Mouse (Mus musculus) v-Abl transformed pro-B cells (cell line): ENCODE measurements around the gene M6pr.

Experiments
- in situ Hi-C, 2 experiments: fragments of 400-800 bp; cut with MboI; formaldehyde crosslinking; loops; one replicate each; pipeline ENCODE4 v1.15.1; 2025; ENCODE audit not compliant: unreplicated experiment in 2 of 2

M6pr gene

GRCm38 (mm10) chr6:122297279-122298222 is 11.0 kb upstream of the M6pr start:
- in situ Hi-C loops: no loop called here

DNA sequence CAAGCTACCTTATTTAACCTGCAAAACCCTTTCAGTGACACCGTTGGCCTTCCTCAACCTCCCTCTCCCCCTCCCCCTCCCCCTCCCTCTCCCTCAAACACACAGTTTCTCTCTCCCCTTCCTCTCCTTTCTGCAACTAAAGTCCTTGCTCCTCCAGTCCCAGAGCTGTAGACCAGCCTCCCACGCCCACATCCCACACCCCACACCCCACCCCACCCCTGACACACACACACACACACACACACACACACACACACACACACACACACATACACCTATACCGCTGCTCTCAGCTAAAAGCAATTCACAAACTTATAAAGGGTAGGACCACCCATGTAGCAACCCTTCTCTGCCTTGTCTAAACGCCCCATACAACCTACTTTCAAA is 10.3 kb upstream of the M6pr start:
- in situ Hi-C loops: no loop called here

GRCm38 (mm10) chr6:122299621-122300133 is 8.8 kb upstream of the M6pr start:
- in situ Hi-C loops: loop anchor here (5.0 to 10.0 kb wide), 6 partner anchors 265 to 1115 kb away; partner anchors contain the start of gene Pex26 (in 1 of the 2)

- in situ Hi-C loops: loop anchor here (5.0 to 10.0 kb wide), 6 partner anchors 263 to 1117 kb away; partner anchors contain the start of gene Pex26 (in 1 of the 2)
Observed at GRCm38 (mm10) chr6:122302121-122302520, 6.4 kb upstream of the M6pr start.

- in situ Hi-C loops: loop anchor here (5.0 to 10.0 kb wide), 6 partner anchors 262 to 1118 kb away; partner anchors contain the start of gene Pex26 (in 1 of the 2)
Observed at GRCm38 (mm10) chr6:122302661-122303060, 5.9 kb upstream of the M6pr start.

GRCm38 (mm10) chr6:122303526-122303925 is 5.0 kb upstream of the M6pr start:
- in situ Hi-C loops: loop anchor here (5.0 to 10.0 kb wide), 6 partner anchors 261 to 1119 kb away; partner anchors contain the start of gene Pex26 (in 1 of the 2)

- in situ Hi-C loops: loop anchor here (5.0 to 10.0 kb wide), 6 partner anchors 260 to 1120 kb away; partner anchors contain the start of gene Pex26 (in 1 of the 2)
Observed at GRCm38 (mm10) chr6:122304355-122304754, 4.2 kb upstream of the M6pr start.

GRCm38 (mm10) chr6:122304790-122305555 is 3.5 kb upstream of the M6pr start:
- in situ Hi-C loops: loop anchor here (5.0 to 10.0 kb wide), 8 partner anchors 48 to 1120 kb away; partner anchors contain the start of gene Pex26 (in 1 of the 2)

- in situ Hi-C loops: loop anchor here (5.0 to 10.0 kb wide), 8 partner anchors 49 to 1122 kb away; partner anchors contain the start of gene Pex26 (in 1 of the 2)
Observed at GRCm38 (mm10) chr6:122306707-122307106, 1.8 kb upstream of the M6pr start.

DNA sequence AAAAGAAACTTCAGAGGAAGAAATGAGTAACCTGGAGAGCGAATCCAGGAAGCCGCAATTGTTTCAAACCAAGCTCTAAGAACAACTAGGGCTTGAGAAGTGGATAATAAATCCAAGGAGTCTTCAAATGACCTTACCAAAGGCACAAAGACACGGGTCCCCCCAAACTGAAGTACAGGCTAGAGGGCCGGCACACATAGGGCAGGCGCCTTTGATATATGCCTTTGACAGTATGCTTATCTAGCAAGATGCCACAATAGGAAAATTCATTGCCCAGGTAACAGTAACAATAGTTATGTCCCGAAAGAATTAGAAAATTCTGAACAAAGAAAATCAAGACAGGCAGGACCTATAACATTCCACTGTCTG is 400 bp upstream of the M6pr start:
- in situ Hi-C loops: loop anchor here (5.0 to 10.0 kb wide), 8 partner anchors 51 to 1123 kb away; partner anchors contain the start of gene Pex26 (in 1 of the 2)

GRCm38 (mm10) chr6:122309446-122309960 is 983 bp downstream of the M6pr start:
- in situ Hi-C loops: loop anchor here (5.0 to 10.0 kb wide), 8 partner anchors 52 to 1125 kb away; partner anchors contain the start of gene Pex26 (in 1 of the 2)

- in situ Hi-C loops: no loop called here
Observed at GRCm38 (mm10) chr6:122310187-122310820, 1.8 kb downstream of the M6pr start.

GRCm38 (mm10) chr6:122318726-122319125 is 10.2 kb downstream of the M6pr start:
- in situ Hi-C loops: no loop called here

GRCm38 (mm10) chr6:122325361-122325975 is 16.9 kb downstream of the M6pr start:
- in situ Hi-C loops: no loop called here

DNA sequence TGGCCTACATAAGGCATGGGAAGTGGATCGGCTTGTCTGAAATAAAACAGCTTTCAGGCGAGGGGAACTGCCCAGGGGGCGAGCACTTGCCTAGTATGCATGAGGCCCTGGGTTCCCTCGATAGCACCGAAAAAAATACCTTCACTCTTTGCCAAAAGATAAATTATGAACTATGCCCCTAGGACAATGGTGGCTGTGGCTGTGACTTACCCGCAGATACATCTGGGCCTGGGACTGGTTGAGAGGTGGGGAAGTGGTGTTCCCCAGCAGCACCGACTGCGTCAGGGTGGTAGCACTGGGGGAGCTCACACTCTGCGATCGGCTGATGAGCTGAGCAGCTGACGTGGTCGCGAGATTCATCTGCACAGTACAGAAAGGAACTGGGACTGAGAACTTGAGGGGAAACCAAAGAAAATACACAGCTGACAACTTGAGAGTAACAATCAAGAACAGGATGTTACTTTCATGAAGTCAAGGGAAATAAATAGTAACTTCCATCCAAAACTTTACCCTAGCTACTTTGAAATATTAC is 24.6 kb downstream of the M6pr start:
- in situ Hi-C loops: no loop called here

DNA sequence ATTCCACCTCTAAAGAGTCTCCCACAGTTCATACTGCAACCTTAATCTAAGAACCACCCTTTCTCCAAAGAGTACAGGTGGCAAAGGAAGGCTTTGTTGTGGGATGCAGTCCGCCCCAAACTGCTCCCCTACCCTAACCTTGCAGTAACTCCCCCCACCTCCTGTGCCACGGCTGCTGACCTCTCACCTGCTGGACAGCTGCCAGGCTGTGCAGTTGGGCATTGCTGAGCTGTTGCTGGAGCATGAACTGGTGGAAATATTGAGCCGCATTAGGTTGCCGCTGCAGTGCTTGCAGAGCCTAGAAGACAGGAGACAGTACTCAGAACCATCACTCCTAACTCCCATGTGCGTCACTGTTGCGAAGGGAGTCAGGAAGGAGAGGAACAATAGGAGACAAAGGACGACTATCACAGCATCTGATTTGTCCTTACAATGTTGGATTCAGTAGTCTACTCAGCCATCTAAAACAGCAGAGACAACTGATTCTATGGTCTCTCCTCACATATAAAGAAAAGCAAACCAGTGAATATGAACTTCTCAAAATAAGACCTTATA is 26.3 kb downstream of the M6pr start:
- in situ Hi-C loops: no loop called here

DNA sequence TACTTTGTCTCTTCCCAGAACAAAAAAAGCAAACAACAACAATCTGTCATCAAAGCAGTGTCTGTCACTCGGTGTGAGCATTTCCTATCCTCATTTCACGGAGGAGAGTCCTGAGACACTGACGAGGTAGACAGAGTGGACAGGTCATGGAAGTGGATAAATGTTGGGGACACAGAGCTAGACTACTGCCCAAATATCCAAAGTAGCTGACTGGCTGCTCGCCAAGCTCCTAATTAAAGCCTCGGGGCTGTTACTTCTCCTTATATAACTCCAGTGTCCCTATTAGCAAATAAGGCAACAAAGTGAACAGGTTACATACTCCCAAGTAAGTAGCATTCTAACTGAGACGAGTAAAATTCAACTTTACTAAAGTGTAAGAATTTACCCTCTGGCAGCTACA is 29.0 kb downstream of the M6pr start:
- in situ Hi-C loops: no loop called here

DNA sequence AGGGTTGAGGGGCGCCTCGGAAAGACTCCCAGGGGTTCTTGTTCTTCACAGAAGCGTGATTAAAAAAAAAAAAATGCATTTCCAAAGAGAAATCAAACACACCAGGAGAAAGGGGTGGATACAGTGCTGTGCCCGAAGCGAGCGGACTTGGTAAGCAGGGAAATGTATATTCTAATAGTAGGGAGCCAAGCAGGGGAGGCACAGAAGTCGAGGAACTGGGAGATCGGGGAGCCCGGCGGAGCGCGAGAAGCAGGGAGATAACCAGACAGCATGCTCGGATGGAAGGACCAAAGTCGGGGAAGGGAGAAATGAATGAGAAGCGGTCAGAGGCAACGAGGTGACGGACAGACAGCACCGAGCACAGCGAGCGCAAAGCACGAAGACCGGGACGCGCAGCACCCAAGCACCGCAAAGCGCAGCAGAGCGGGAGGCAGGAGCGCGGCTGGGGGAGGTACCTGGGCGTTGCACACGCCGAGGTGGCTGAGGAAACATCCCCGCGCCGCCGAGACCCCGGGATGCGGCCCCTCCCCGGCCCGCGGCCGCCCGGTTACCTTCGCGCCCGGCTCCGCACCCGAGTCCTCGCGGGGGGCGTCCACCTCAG is 30.6 kb downstream of the M6pr start:
- in situ Hi-C loops: no loop called here
